Mouse (Mus musculus): Measurements from ENCODE around the gene S100a1. TPM values are rescaled to one million over a fixed set of nuclear protein-coding genes. Genes with fewer than 3 reads are reported as not detected.

The S100a1 gene
- 10 to 100 TPM; 20.7 to 24.0 TPM for total RNA-seq (2023)

GRCm38 (mm10) chr3:90513796-90514590 is at the start of gene S100a1, which contains the start of gene S100a13:
Gene S100a1 (minus strand): TSS chr3:90514392.
Gene S100a13 (plus strand): TSS chr3:90514435.

GRCm38 (mm10) chr3:90560008-90560628 is 45.9 kb upstream of the S100a1 start, which contains the start of gene S100a3:
Gene S100a3 (plus strand): TSS chr3:90560578.

GRCm38 (mm10) chr3:90537141-90537904 is 23.1 kb upstream of the S100a1 start, which contains the start of gene S100a16:
Gene S100a16 (plus strand): TSS chr3:90537254.

GRCm38 (mm10) chr3:90526580-90526979 is 12.4 kb upstream of the S100a1 start, which contains the start of gene S100a14:
Gene S100a14 (plus strand): TSS chr3:90526856.

GRCm38 (mm10) chr3:90508950-90509746 is 5.0 kb downstream of the S100a1 start, which contains the start of gene Chtop:
Gene Chtop (minus strand): TSS chr3:90509498.

GRCm38 (mm10) chr3:90490696-90491256 is 23.4 kb downstream of the S100a1 start, which contains the start of gene Snapin:
Gene Snapin (minus strand): TSS chr3:90491033.

GRCm38 (mm10) chr3:90475831-90476611 is 38.2 kb downstream of the S100a1 start, which contains the start of gene Ilf2:
Gene Ilf2 (plus strand): TSS chr3:90476126.

GRCm38 (mm10) chr3:90465686-90466310 is 48.4 kb downstream of the S100a1 start, which contains the start of gene Npr1:
Gene Npr1 (minus strand): TSS chr3:90465866.

Other genes with a start within 250 kb of the S100a1 start
- 10 to 100 TPM; 49.7 to 67.2 TPM for gene Dennd4b, start 249.2 kb downstream of the S100a1 start, total RNA-seq (2023)
- gene Gatad2b, start 221.2 kb downstream of the S100a1 start, total RNA-seq (2023): 10 to 100 TPM; 63.0 to 70.9 TPM
- gene Slc27a3, start 124.5 kb downstream of the S100a1 start, total RNA-seq (2023): 1 to 10 TPM; 1.3 to 1.6 TPM
- 10 to 100 TPM; 41.6 to 47.1 TPM for gene Ints3, start 80.8 kb downstream of the S100a1 start, total RNA-seq (2023)
- under 1 TPM; 0.24 to 0.53 TPM for gene Npr1, start 48.5 kb downstream of the S100a1 start, total RNA-seq (2023)
- gene Ilf2, start 38.3 kb downstream of the S100a1 start, total RNA-seq (2023): 10 to 100 TPM; 48.3 to 54.9 TPM
- 10 to 100 TPM; 29.9 to 34.6 TPM for gene Snapin, start 23.4 kb downstream of the S100a1 start, total RNA-seq (2023)
- 10 to 100 TPM; 71.9 to 85.5 TPM for gene Chtop, start 4.9 kb downstream of the S100a1 start, total RNA-seq (2023)
- 10 to 100 TPM; 37.9 to 38.8 TPM for gene S100a13, start within 50 bp of the S100a1 start, total RNA-seq (2023)
- gene S100a14, start 12.5 kb upstream of the S100a1 start, total RNA-seq (2023): under 1 TPM in 1 of 2 experiments, not detected in 1; 0.69 TPM
- gene S100a16, start 22.9 kb upstream of the S100a1 start, total RNA-seq (2023): not detected
- gene S100a3, start 46.2 kb upstream of the S100a1 start, total RNA-seq (2023): 1 to 10 TPM; 5.8 to 6.8 TPM
- 1 to 10 TPM; 1.6 to 3.5 TPM for gene S100a2, start 75.9 kb upstream of the S100a1 start, total RNA-seq (2023)
- gene Gm42674, start 87.5 kb upstream of the S100a1 start, total RNA-seq (2023): not detected
- gene S100a4, start 89.4 kb upstream of the S100a1 start, total RNA-seq (2023): 100 to 1,000 TPM; 261 to 505 TPM
- gene S100a5, start 94.1 kb upstream of the S100a1 start, total RNA-seq (2023): not detected
- gene S100a6, start 98.5 kb upstream of the S100a1 start, total RNA-seq (2023): 1,000 to 10,000 TPM; 1,472 to 1,540 TPM
- gene S100a7a, start 139.6 kb upstream of the S100a1 start, total RNA-seq (2023): 1 to 10 TPM; 1.4 to 1.6 TPM
- over 10,000 TPM; 44,455 to 51,539 TPM for gene S100a8, start 154.6 kb upstream of the S100a1 start, total RNA-seq (2023)
- over 10,000 TPM; 52,893 to 61,962 TPM for gene S100a9, start 181.3 kb upstream of the S100a1 start, total RNA-seq (2023)
- gene Pglyrp4, start 212.5 kb upstream of the S100a1 start, total RNA-seq (2023): 1 to 10 TPM in 1 of 2 experiments, under 1 TPM in 1; 0.55 to 1.7 TPM

Measured in neutrophil, adult 59 days (primary cell).